Mouse (Mus musculus) midbrain, embryonic 11.5 days (tissue): ENCODE data around the gene Olfml2a. TPM values are rescaled to one million over a fixed set of nuclear protein-coding genes. Genes with fewer than 3 reads are reported as not detected.

Experiments used
- ATAC-seq: fragments of 200-750 bp; cut with Nextera tagmentation; 2 replicates; pipeline ENCODE4 v1.8.0; 2017; ENCODE audit warnings: moderate TSS enrichment, moderate library complexity; ENCODE audit not compliant: low FRiP score
- DNase-seq: peaks from one replicate; pipeline ENCODE4 v3.0.0; 2015; ENCODE audit warnings: low spot score; ENCODE audit errors: missing footprints
- H3K27ac ChIP-seq: fragments of 300-500 bp; sonication (generic); 2 replicates; pipeline ENCODE4 v1.5.1; 2014; ENCODE audit warnings: low read depth, low read length
- H3K27me3 ChIP-seq: fragments of 300-500 bp; sonication (generic); 2 replicates; pipeline ENCODE4 v1.6.1; 2014; ENCODE audit warnings: mild to moderate bottlenecking, low read length, moderate library complexity, mixed read lengths; ENCODE audit not compliant: control insufficient read depth, insufficient read depth
- H3K36me3 ChIP-seq: fragments of 300-500 bp; sonication (generic); 2 replicates; pipeline ENCODE4 v1.6.1; 2014; ENCODE audit warnings: mild to moderate bottlenecking, low read length, moderate library complexity, mixed read lengths; ENCODE audit not compliant: control insufficient read depth, insufficient read depth
- H3K4me1 ChIP-seq: fragments of 300-500 bp; sonication (generic); 2 replicates; pipeline ENCODE4 v1.6.1; 2014; ENCODE audit warnings: low read length; ENCODE audit not compliant: control insufficient read depth, insufficient read depth
- H3K4me2 ChIP-seq: fragments of 300-500 bp; sonication (generic); 2 replicates; pipeline ENCODE4 v1.6.1; 2014; ENCODE audit warnings: mild to moderate bottlenecking, moderate library complexity
- H3K4me3 ChIP-seq: fragments of 300-500 bp; sonication (generic); 2 replicates; pipeline ENCODE4 v1.5.1; 2014; ENCODE audit warnings: low read depth, low read length
- H3K9ac ChIP-seq: fragments of 300-500 bp; sonication (generic); 2 replicates; pipeline ENCODE4 v1.6.1; 2014; ENCODE audit warnings: low read length
- H3K9me3 ChIP-seq: fragments of 300-500 bp; sonication (generic); 2 replicates; pipeline ENCODE4 v1.6.1; 2016; ENCODE audit warnings: low read length; ENCODE audit not compliant: control insufficient read depth
- WGBS: fragments of 180-500 bp; shearing (Covaris S2); extraction: QIAGEN DNeasy Blood & Tissue Kit; methylation state at CpG from one replicate; pipeline ENCODE4 v1.1.7; 2014; 5-methylcytosine and 5-hydroxymethylcytosine counted together
- polyA plus RNA-seq: library from polyadenylated mRNA; unstranded; fragments of >200 nt; fragmentation: Nextera tagmentation; extraction: Ambion mirVana; gene quantifications from 2 replicates; pipeline ENCODE4 v1.2.1, GENCODE M21; 2014

Gene Olfml2a
- polyA plus RNA-seq, 1 experiment from 2014 or later, result 2.2 TPM

DNA sequence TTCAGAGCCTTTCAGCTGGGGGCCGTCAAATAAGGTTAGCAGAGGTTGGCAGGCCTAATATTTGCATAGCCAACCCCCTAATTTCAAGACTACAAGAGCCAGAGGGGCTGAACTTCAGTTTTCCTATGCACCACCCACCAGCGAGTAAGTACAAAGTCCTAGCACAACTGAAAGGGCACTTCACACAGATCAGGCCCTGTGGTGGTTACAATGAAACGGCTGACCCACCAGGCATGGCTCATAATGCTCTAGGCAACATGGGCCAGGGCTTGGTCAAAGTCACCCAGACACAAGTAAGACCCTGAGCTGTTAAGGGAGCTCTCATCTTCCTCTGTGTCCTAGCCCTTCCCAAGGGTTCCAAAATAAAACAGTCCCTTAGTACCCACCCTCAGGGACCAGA lies 70.1 kb downstream of the Olfml2a start:
- no peak for DNase-seq

DNA sequence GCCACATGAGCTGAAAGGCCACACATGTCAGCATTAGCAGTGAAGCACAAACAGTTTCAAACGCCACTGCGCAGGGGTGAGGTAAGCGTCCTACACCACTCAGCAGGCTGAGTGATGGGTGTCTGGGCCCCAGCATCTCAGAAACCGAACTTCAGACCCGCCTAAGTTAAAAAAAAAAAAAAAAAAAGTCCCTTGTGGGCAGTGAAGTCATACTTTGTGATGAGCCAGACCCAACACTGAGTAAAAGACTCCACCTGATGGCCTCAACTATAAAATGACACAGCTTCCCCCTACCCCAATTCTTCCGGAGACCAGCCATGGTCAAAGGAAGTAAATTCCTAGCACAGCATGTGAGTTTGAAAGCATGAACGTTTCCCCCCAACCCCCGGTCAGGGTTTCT lies 71.3 kb downstream of the Olfml2a start:
- H3K4me1 ChIP-seq, result peaks cover 22% of the 10 kb centered on the region
- H3K4me3 ChIP-seq, result peak overlapping the region; percentile 87
- DNase-seq (no peak), ATAC-seq (no peak)
- no peaks in the 10 kb centered on the region for H3K9me3 ChIP-seq
- peak overlapping the region; percentile 96 for H3K4me2 ChIP-seq
- H3K9ac ChIP-seq, result peak overlapping the region; percentile 91; the same call in 1 of the 2 replicates
- no peak overlapping the region for H3K27ac ChIP-seq
- no peaks in the 10 kb centered on the region for H3K27me3 ChIP-seq
- WGBS, result 61% methylated on average over 8 of the region's 8 CpGs
- H3K36me3 ChIP-seq, result peaks cover 30% of the 10 kb centered on the region

More for the DNA sequence above, 70.1 kb downstream of the Olfml2a start:
- ATAC-seq, result no peak
- Histone ChIP-seq H3K4me2 (no peak overlapping the region), H3K4me1 (peaks cover 18% of the 10 kb centered on the region), H3K9ac (no peak overlapping the region), H3K27ac (no peak overlapping the region), H3K4me3 (no peak overlapping the region), H3K27me3 (no peaks in the 10 kb centered on the region), H3K36me3 (peaks cover 30% of the 10 kb centered on the region), H3K9me3 (no peaks in the 10 kb centered on the region)
- 82% methylated on average over 3 of the region's 3 CpGs for WGBS

DNA sequence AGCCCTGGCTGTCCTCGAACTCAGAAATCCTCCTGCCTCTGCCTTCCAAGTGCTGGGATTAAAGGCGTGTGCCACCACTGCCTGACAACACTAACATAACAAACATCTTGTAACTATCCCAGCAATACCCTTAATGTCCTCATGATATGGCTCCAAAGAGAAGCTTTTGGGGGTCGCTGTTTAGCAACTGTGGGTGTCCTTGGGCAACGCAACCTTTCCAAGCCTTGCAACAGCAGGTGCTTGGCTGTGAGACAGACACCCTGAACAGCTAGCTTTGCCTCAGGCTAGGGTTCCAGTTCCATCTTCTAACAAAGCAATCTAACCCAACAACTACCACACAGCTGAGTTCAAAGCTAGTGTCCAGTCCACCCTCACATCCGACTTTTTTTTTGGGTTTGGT lies 71.7 kb downstream of the Olfml2a start:
- DNase-seq (no peak), ATAC-seq (no peak)
- Histone ChIP-seq H3K4me2 (peak overlapping the region; percentile 96), H3K4me3 (peak overlapping the region; percentile 87), H3K9me3 (no peaks in the 10 kb centered on the region), H3K9ac (peak overlapping the region; percentile 91), H3K4me1 (peaks cover 23% of the 10 kb centered on the region), H3K27me3 (no peaks in the 10 kb centered on the region), H3K36me3 (peaks cover 30% of the 10 kb centered on the region), H3K27ac (no peak overlapping the region)
- WGBS, result 70% methylated on average over 5 of the region's 5 CpGs

DNA sequence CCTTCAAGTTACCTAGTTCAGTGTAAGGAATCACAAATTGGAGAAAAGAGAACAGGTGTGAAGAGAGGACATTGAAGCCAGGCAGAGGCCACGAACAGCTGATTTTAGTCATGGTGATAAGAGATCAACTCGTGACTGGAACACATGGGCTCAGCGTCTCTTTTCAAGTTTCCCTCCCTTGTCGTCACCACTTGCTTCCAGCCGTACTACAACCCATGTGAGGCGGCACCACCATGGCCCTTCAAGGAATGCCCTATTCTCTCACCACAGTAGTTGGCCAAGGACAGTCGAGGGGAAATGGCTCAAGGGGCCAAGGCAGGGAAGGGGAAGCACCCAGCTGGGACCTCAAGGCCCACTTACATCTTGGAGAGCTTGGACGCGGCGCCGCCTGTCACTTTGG lies 72.6 kb downstream of the Olfml2a start:
- H3K4me3 ChIP-seq, result peak overlapping the region; percentile 87
- under 1% methylated on average over 11 of the region's 11 CpGs for WGBS
- H3K9me3 ChIP-seq, result no peaks in the 10 kb centered on the region
- peaks cover 30% of the 10 kb centered on the region for H3K4me1 ChIP-seq
- peak overlapping the region; percentile 96 for H3K4me2 ChIP-seq
- peak overlapping the region; percentile 91 for H3K9ac ChIP-seq
- H3K36me3 ChIP-seq, result peaks cover 30% of the 10 kb centered on the region
- no peak for ATAC-seq
- DNase-seq, result peak; percentile 94
- no peak overlapping the region for H3K27ac ChIP-seq
- H3K27me3 ChIP-seq, result no peaks in the 10 kb centered on the region

DNA sequence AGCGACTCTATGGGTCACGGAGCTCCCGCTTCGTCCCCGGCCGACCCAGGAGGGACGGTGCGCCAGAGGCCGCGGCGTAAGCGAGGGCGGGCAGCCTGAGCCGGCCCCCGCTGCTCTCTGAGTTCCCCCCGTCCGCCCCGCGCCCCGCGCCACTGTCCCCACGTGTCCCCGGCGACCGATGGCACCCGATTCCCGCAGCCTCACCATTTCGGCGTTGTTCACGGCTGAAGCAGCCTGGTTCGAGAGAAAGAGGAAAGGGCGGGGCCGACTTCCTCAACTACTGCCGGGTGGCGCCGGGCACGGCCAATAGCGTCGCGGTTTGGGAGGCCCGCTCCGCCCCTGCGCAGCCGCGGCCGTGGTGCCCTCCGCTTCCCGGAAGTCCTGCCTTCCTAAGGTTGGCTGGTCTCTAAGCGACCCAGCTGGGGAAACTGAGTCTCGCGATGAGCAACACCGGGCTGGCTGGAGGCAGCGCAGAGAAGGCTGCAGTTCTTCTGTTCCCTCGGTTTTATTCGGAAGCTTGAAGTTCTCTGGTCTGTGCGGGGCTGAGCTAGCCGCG lies 73.2 kb downstream of the Olfml2a start, which contains the start of gene Arpc5l:
Gene Arpc5l, plus strand, starts transcription at position 469 of the 556 bp plus-strand sequence.
- Histone ChIP-seq H3K9ac (peak within 1 kb of the TSS; percentile 91), H3K27me3 (no peaks in the 10 kb centered on the region), H3K9me3 (no peaks in the 10 kb centered on the region), H3K4me2 (peak within 1 kb of the TSS; percentile 96), H3K4me3 (peak within 1 kb of the TSS; percentile 87), H3K27ac (peak within 1 kb of the TSS; percentile 66), H3K36me3 (peaks cover 26% of the 10 kb centered on the region), H3K4me1 (peaks cover 34% of the 10 kb centered on the region)
- peak; percentile 89 for ATAC-seq
- peak; percentile 97 for DNase-seq
- WGBS, result under 1% methylated on average over 51 of the region's 58 CpGs

DNA sequence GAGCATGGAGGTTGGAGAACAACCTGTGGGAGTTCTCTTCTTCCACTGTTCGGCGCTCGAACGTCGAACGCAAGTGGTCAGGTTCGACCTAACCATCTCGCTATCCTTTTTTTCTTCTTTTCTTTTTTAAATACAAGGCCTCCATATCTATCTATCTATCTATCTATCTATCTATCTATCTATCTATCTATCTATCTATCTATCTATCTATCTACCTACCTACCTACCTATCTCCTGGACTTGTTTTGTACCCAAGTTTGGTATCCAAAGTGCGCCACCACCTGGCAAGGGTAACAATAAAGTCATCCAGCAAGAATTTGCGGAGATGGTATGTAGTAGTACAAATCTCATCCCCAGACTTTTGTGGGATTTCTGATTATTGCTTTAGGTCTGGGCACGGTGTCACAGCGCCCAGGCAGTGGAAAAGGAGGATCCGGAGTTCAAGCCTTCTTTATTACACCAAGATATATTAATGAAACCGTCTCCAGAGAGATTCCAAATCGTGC lies 73.8 kb downstream of the Olfml2a start, which contains the start of gene Rpl35:
Gene Rpl35, minus strand, starts transcription at position 51 of the 506 bp plus-strand sequence.
- H3K27me3 ChIP-seq, result no peaks in the 10 kb centered on the region
- H3K4me3 ChIP-seq, result peak within 1 kb of the TSS; percentile 87
- no peaks in the 10 kb centered on the region for H3K9me3 ChIP-seq
- H3K9ac ChIP-seq, result peak within 1 kb of the TSS; percentile 91
- DNase-seq (no peak), ATAC-seq (no peak)
- 12% methylated on average over 15 of the region's 15 CpGs for WGBS
- peaks cover 23% of the 10 kb centered on the region for H3K36me3 ChIP-seq
- H3K4me2 ChIP-seq, result peak within 1 kb of the TSS; percentile 96
- H3K4me1 ChIP-seq, result peaks cover 34% of the 10 kb centered on the region
- H3K27ac ChIP-seq, result peak within 1 kb of the TSS; percentile 66

DNA sequence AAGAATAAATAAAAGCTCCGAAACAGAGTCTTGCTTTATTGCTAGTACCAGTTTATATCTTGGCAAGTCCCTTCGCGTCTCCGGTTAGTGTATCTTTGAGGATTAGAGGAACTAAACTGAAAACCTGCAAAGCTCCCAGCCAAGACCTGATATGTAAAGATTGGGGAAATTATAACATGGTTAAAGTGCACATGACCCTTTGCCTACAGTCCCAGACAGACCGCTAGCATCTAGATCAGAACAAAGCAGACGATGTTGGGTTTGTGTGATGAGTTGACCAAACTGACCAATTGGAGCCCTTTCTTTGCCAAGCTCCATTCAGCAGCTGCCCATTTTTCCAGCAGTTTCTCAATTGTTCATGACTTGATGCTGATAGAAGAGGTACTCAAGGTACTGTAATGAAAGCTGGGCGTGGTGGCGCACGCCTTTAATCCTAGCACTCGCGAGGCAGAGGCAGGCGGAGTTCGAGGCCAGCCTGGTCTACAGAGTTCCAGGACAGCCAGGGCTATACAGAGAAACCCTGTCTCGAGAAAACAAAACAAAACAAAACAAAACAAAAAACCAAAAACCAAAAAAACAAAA lies 74.5 kb downstream of the Olfml2a start:
- Histone ChIP-seq H3K4me2 (peak overlapping the region; percentile 96), H3K4me3 (no peak overlapping the region; the same call in 1 of the 2 replicates), H3K4me1 (peaks cover 34% of the 10 kb centered on the region), H3K9ac (no peak overlapping the region), H3K27ac (no peak overlapping the region), H3K27me3 (no peaks in the 10 kb centered on the region), H3K36me3 (peaks cover 17% of the 10 kb centered on the region), H3K9me3 (no peaks in the 10 kb centered on the region)
- 89% methylated on average over 14 of the region's 14 CpGs for WGBS
- DNase-seq, result no peak
- no peak for ATAC-seq

DNA sequence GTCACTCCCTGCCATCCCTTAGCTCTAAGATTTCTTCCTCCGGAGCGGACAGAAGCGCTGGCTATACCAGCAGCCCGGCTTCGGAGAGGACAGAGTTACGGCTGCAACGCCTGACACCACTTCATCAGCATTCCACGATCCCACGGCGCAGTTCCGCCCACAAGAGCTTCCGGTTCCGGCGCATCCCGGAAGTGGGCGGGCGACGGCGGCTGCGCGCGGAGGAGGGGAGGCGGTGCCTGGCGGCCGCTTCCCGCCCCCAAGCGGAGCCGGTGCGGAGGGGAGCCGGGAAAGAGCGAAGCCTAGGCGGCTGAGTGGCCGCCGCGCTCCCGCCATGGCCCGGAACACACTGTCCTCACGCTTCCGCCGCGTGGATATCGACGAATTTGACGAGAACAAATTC lies 76.1 kb downstream of the Olfml2a start:
- Histone ChIP-seq H3K4me2 (peak overlapping the region; percentile 94), H3K4me1 (peaks cover 32% of the 10 kb centered on the region), H3K9ac (peak overlapping the region; percentile 96), H3K4me3 (peak overlapping the region; percentile 65), H3K27ac (peak overlapping the region; percentile 87), H3K27me3 (no peaks in the 10 kb centered on the region), H3K36me3 (peaks cover 10% of the 10 kb centered on the region), H3K9me3 (no peaks in the 10 kb centered on the region)
- DNase-seq (peak; percentile 99), ATAC-seq (peak; percentile 89)
- WGBS, result 1% methylated on average over 39 of the region's 44 CpGs

DNA sequence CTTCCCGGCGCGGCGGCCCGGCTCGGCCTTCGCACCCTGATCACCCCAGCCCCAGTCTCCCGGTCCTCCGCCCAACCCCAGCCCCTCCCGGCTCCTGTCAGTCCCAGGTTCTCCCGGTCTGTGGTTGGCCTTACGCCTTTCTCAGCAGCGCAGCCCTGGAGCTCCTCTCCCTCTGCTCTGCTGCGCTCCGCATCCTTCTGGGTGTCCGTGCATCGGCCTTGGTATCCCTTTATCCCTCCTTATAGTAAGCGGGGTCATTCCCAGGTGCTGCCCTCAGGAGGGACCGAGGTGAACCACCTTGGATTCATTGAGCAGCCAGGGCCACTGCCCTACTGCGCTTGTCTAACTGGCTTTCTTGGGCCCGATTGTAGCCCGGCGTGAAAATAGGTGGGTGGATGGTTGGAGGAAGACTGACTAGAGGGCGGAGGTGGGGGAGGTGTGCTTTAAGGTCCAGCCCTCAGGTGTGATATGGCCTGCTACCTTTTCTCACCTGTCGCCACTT lies 76.6 kb downstream of the Olfml2a start:
- no peak for DNase-seq
- peak overlapping the region; percentile 87; the same call in 1 of the 2 replicates for H3K27ac ChIP-seq
- H3K4me3 ChIP-seq, result peak overlapping the region; percentile 65
- peaks cover 5% of the 10 kb centered on the region; the same call in 1 of the 2 replicates for H3K36me3 ChIP-seq
- peak overlapping the region; percentile 96 for H3K9ac ChIP-seq
- peak; percentile 63 for ATAC-seq
- peak overlapping the region; percentile 94 for H3K4me2 ChIP-seq
- under 1% methylated on average over 25 of the region's 25 CpGs for WGBS
- H3K9me3 ChIP-seq, result no peaks in the 10 kb centered on the region
- peaks cover 27% of the 10 kb centered on the region for H3K4me1 ChIP-seq
- no peaks in the 10 kb centered on the region for H3K27me3 ChIP-seq
